Mouse (Mus musculus) liver, postnatal 0 days (tissue): ENCODE results near the gene 1700015F17Rik.

Experiments
- CTCF ChIP-seq: sonication (generic); IDR thresholded peaks from 2 replicates; pipeline ENCODE4 v1.5.1; 2016; ENCODE audit warnings: antibody characterized with exemption, low read depth
- EP300 ChIP-seq: IDR thresholded peaks from 2 replicates; pipeline ENCODE4 v1.6.1; 2016; ENCODE audit warnings: antibody characterized with exemption, low read depth, mild to moderate bottlenecking

GRCm38 (mm10) chr5:5507701-5508225 lies 28.8 kb upstream of the 1700015F17Rik start:
- TF ChIP-seq CTCF (peak; percentile 74), EP300 (no peak)
